Mouse (Mus musculus) lung, postnatal 4 days (tissue): ENCODE results near the gene Zbtb16.

Experiments used
- DNase-seq, 2 experiments: peaks; one replicate each; pipeline ENCODE4 v3.0.0; 2021

Zbtb16 gene

GRCm38 (mm10) chr9:48637161-48637560, 198.9 kb downstream of the Zbtb16 start:
- no peak for DNase-seq

GRCm38 (mm10) chr9:48635576-48636350, 200.3 kb downstream of the Zbtb16 start:
- no peak for DNase-seq

- DNase-seq, result no peak
Measured at GRCm38 (mm10) chr9:48633147-48633546, 202.9 kb downstream of the Zbtb16 start.

- no peak for DNase-seq
Measured at GRCm38 (mm10) chr9:48619268-48619667, 216.8 kb downstream of the Zbtb16 start.

- peak; percentile 55 to 80 for DNase-seq
Measured at GRCm38 (mm10) chr9:48618589-48618988, 217.4 kb downstream of the Zbtb16 start.

- DNase-seq, result peak; percentile 67 to 81
Measured at GRCm38 (mm10) chr9:48618111-48618510, 217.9 kb downstream of the Zbtb16 start.

- no peak for DNase-seq
Measured at GRCm38 (mm10) chr9:48617511-48618010, 218.5 kb downstream of the Zbtb16 start.

GRCm38 (mm10) chr9:48613221-48613620, 222.8 kb downstream of the Zbtb16 start:
- DNase-seq, result no peak

GRCm38 (mm10) chr9:48612542-48612941, 223.5 kb downstream of the Zbtb16 start:
- DNase-seq, result no peak

GRCm38 (mm10) chr9:48611032-48611431, 225.0 kb downstream of the Zbtb16 start:
- no peak for DNase-seq

- no peak for DNase-seq
Measured at GRCm38 (mm10) chr9:48609734-48610133, 226.3 kb downstream of the Zbtb16 start.

- no peak for DNase-seq
Measured at GRCm38 (mm10) chr9:48607417-48607816, 228.6 kb downstream of the Zbtb16 start.

- DNase-seq, result peak in 1 of 2 experiments; percentile 18
Measured at GRCm38 (mm10) chr9:48606171-48606570, 229.9 kb downstream of the Zbtb16 start.

GRCm38 (mm10) chr9:48605697-48606096, 230.3 kb downstream of the Zbtb16 start:
- DNase-seq, result no peak

- DNase-seq, result peak in 1 of 2 experiments; percentile 24
Measured at GRCm38 (mm10) chr9:48604939-48605598, 231.0 kb downstream of the Zbtb16 start, which contains the start of gene Nnmt. Nnmt (minus strand) TSS chr9:48605153.
